Mouse (Mus musculus) small intestine, adult 2 months (tissue): Measurements from ENCODE around the gene Tgm1. TPM values are rescaled to one million over a fixed set of nuclear protein-coding genes. Genes with fewer than 3 reads are reported as not detected.

ENCODE experiments used
- H3K27ac ChIP-seq: fragments of 200-500 bp; 2 replicates; pipeline ENCODE4 v1.5.1; 2012; ENCODE audit warnings: low read depth, low read length, control low read depth, inconsistent platforms; ENCODE audit not compliant: insufficient read depth
- H3K27me3 ChIP-seq: fragments of 200-500 bp; 2 replicates; pipeline ENCODE4 v1.6.1; 2012; ENCODE audit warnings: mild to moderate bottlenecking, moderate library complexity, low read length, inconsistent platforms; ENCODE audit not compliant: control insufficient read depth, insufficient read depth
- H3K36me3 ChIP-seq: fragments of 200-500 bp; 2 replicates; pipeline ENCODE4 v1.6.1; 2012; ENCODE audit warnings: mild to moderate bottlenecking, low read length, control low read depth, inconsistent platforms; ENCODE audit not compliant: control insufficient read depth, insufficient read depth
- H3K4me1 ChIP-seq: fragments of 200-500 bp; 2 replicates; pipeline ENCODE4 v1.6.1; 2012; ENCODE audit warnings: low read length, inconsistent platforms, mixed read lengths; ENCODE audit not compliant: control insufficient read depth, insufficient read depth, insufficient read length
- H3K4me3 ChIP-seq: fragments of 200-500 bp; 2 replicates; pipeline ENCODE4 v1.5.1; 2012; ENCODE audit warnings: low read depth, mild to moderate bottlenecking, control low read depth, inconsistent platforms, low read length, moderate library complexity
- CTCF ChIP-seq: fragments of 200-500 bp; IDR thresholded peaks from 2 replicates; pipeline ENCODE4 v1.5.1; 2012; ENCODE audit warnings: low read depth, mild to moderate bottlenecking, control low read depth, inconsistent platforms, low read length, moderate library complexity, mixed read lengths; ENCODE audit not compliant: insufficient replicate concordance, insufficient read length; ENCODE audit errors: extremely low read depth
- POLR2A ChIP-seq: fragments of 200-500 bp; IDR thresholded peaks from 2 replicates; pipeline ENCODE4 v1.6.1; 2012; ENCODE audit warnings: low read depth, mild to moderate bottlenecking, control low read depth, inconsistent platforms, low read length, moderate library complexity
- WGBS: fragments of 180-500 bp; shearing (Covaris S2); methylation state at CpG from one replicate; pipeline ENCODE4 v1.1.7; 2018; 5-methylcytosine and 5-hydroxymethylcytosine counted together
- polyA plus RNA-seq: library from polyadenylated mRNA; depleted of rRNA; stranded (reverse); fragments of >200 nt; gene quantifications from 2 replicates; pipeline ENCODE4 v1.2.3, GENCODE M21; 2012; rRNA removed

Gene Tgm1
- polyA plus RNA-seq, 1 experiment = 0.89 TPM

DNA sequence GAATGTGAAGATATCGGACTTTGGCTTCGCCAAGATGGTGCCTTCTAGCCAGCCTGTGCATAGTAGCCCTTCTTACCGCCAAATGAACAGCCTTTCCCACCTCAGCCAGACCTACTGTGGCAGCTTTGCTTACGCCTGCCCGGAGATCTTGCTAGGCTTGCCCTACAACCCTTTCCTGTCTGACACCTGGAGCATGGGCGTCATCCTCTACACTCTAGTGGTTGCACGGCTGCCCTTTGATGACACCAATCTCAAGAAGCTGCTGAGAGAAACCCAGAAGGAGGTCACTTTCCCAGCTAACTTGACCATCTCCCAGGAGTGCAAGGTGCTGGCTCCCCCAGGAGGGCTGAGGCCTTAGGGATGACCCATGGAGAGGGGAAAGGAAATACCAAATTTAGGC lies 62.2 kb downstream of the Tgm1 start:
- TF ChIP-seq POLR2A (no peak), CTCF (no peak)
- Histone ChIP-seq H3K27ac (no peak overlapping the region), H3K4me3 (no peak overlapping the region), H3K4me1 (peaks cover 6% of the 10 kb centered on the region; the same call in 1 of the 2 replicates), H3K27me3 (no peaks in the 10 kb centered on the region), H3K36me3 (0 out of 2 replicates have a peak, but pooled peaks cover under 1% of the 10 kb centered on the region)
- 90% methylated on average over 7 of the region's 7 CpGs for WGBS

Other genes starting within 250 kb of the Tgm1 start
- 44.8 and 62.5 TPM in 2 replicates for gene Dhrs4, start 235.2 kb downstream of the Tgm1 start, polyA plus RNA-seq
- 2.0 and 2.1 TPM in 2 replicates for gene Carmil3, start 223.3 kb downstream of the Tgm1 start, polyA plus RNA-seq
- not detected in 2 replicates for gene Cpne6, start 203.5 kb downstream of the Tgm1 start, polyA plus RNA-seq
- gene Nrl, start 188.9 kb downstream of the Tgm1 start, polyA plus RNA-seq = not detected in 2 replicates
- gene Pck2, start 173.7 kb downstream of the Tgm1 start, polyA plus RNA-seq = 19.3 and 21.0 TPM in 2 replicates
- 70.2 and 143 TPM in 2 replicates for gene Dcaf11, start 153.9 kb downstream of the Tgm1 start, polyA plus RNA-seq
- gene A730061H03Rik, start 153.5 kb downstream of the Tgm1 start, polyA plus RNA-seq = 0.32 TPM in 1 of 2 replicates, not detected in the other
- gene Fitm1, start 138.3 kb downstream of the Tgm1 start, polyA plus RNA-seq = 0.46 TPM in 1 of 2 replicates, not detected in the other
- gene Psme1, start 135.8 kb downstream of the Tgm1 start, polyA plus RNA-seq = 71.4 and 167 TPM in 2 replicates
- 12.2 and 23.0 TPM in 2 replicates for gene Emc9, start 128.6 kb downstream of the Tgm1 start, polyA plus RNA-seq
- 85.3 and 142 TPM in 2 replicates for gene Psme2, start 122.8 kb downstream of the Tgm1 start, polyA plus RNA-seq
- 28.8 and 65.8 TPM in 2 replicates for gene Rnf31, start 122.2 kb downstream of the Tgm1 start, polyA plus RNA-seq
- 29.3 and 77.6 TPM in 2 replicates for gene Irf9, start 110.4 kb downstream of the Tgm1 start, polyA plus RNA-seq
- gene Rec8, start 95.9 kb downstream of the Tgm1 start, polyA plus RNA-seq = 8.7 and 19.2 TPM in 2 replicates
- gene Ipo4, start 78.0 kb downstream of the Tgm1 start, polyA plus RNA-seq = 35.4 and 37.2 TPM in 2 replicates
- gene Gm49378, start 76.0 kb downstream of the Tgm1 start, polyA plus RNA-seq = 8.6 and 9.3 TPM in 2 replicates
- gene Tm9sf1, start 70.1 kb downstream of the Tgm1 start, polyA plus RNA-seq = 58.8 and 104 TPM in 2 replicates
- 0.56 and 1.1 TPM in 2 replicates for gene Tssk4, start 63.7 kb downstream of the Tgm1 start, polyA plus RNA-seq
- 17.2 and 23.9 TPM in 2 replicates for gene Mdp1, start 53.4 kb downstream of the Tgm1 start, polyA plus RNA-seq
- 5.2 and 9.6 TPM in 2 replicates for gene Gmpr2, start 42.0 kb downstream of the Tgm1 start, polyA plus RNA-seq
- gene Nedd8, start 41.8 kb downstream of the Tgm1 start, polyA plus RNA-seq = 135 and 228 TPM in 2 replicates
- gene Tinf2, start 32.1 kb downstream of the Tgm1 start, polyA plus RNA-seq = 8.1 and 11.1 TPM in 2 replicates
- 28.1 and 43.5 TPM in 2 replicates for gene Rabggta, start 8.3 kb upstream of the Tgm1 start, polyA plus RNA-seq
- gene Dhrs1, start 31.8 kb upstream of the Tgm1 start, polyA plus RNA-seq = 217 and 223 TPM in 2 replicates
- gene Nop9, start 31.8 kb upstream of the Tgm1 start, polyA plus RNA-seq = 5.9 and 8.0 TPM in 2 replicates
- 309 and 797 TPM in 2 replicates for gene Cideb, start 44.5 kb upstream of the Tgm1 start, polyA plus RNA-seq
- gene Ltb4r2, start 47.5 kb upstream of the Tgm1 start, polyA plus RNA-seq = 65.3 and 90.6 TPM in 2 replicates
- gene Ltb4r1, start 52.0 kb upstream of the Tgm1 start, polyA plus RNA-seq = 25.3 and 26.4 TPM in 2 replicates
- gene Adcy4, start 70.2 kb upstream of the Tgm1 start, polyA plus RNA-seq = 3.3 and 6.1 TPM in 2 replicates
- 24.7 and 42.1 TPM in 2 replicates for gene Ripk3, start 74.9 kb upstream of the Tgm1 start, polyA plus RNA-seq
- 5.8 and 7.6 TPM in 2 replicates for gene Nfatc4, start 109.2 kb upstream of the Tgm1 start, polyA plus RNA-seq
- 1.4 and 1.8 TPM in 2 replicates for gene Nynrin, start 140.1 kb upstream of the Tgm1 start, polyA plus RNA-seq
- gene Cbln3, start 170.5 kb upstream of the Tgm1 start, polyA plus RNA-seq = 0.56 and 0.61 TPM in 2 replicates
- 12.6 and 32.7 TPM in 2 replicates for gene Khnyn, start 171.0 kb upstream of the Tgm1 start, polyA plus RNA-seq
- 17.8 and 34.0 TPM in 2 replicates for gene Sdr39u1, start 186.4 kb upstream of the Tgm1 start, polyA plus RNA-seq
- 0.60 TPM in 1 of 2 replicates, not detected in the other for gene Cma1, start 230.7 kb upstream of the Tgm1 start, polyA plus RNA-seq
- 0.86 TPM in 1 of 2 replicates, not detected in the other for gene Cma2, start 237.1 kb upstream of the Tgm1 start, polyA plus RNA-seq